Mouse (Mus musculus): ENCODE data around the gene Myrip. TPM values are rescaled to one million over a fixed set of nuclear protein-coding genes. Genes with fewer than 3 reads are reported as not detected.

The Myrip gene
- polyA plus RNA-seq, 1 experiment from 2014 or later = 2.2 TPM

GRCm38 (mm10) chr9:120425768-120426167 is 124.5 kb downstream of the Myrip start:
- Histone ChIP-seq H3K4me1 (replicated peaks; ENCODE audit: control insufficient read depth, insufficient read depth, low read length) (no peaks in the 10 kb centered on the region), H3K27me3 (replicated peaks; ENCODE audit: control insufficient read depth, insufficient read depth, low read length) (no peaks in the 10 kb centered on the region), H3K4me2 (ENCODE audit: low read length) (no peak overlapping the region), H3K36me3 (ENCODE audit: control insufficient read depth, insufficient read depth) (no peaks in the 10 kb centered on the region), H3K9ac (replicated peaks; ENCODE audit: low read depth, low read length) (no peak overlapping the region), H3K9me3 (ENCODE audit: control insufficient read depth, low read length) (no peaks in the 10 kb centered on the region), H3K4me3 (replicated peaks; ENCODE audit: low read length) (no peak overlapping the region), H3K27ac (ENCODE audit: low read length) (no peak overlapping the region)
- no peak for ATAC-seq
- 42% methylated on average over 5 of the region's 5 CpGs for WGBS

GRCm38 (mm10) chr9:120428181-120428580 is 126.9 kb downstream of the Myrip start:
- H3K27ac ChIP-seq (ENCODE audit: low read length) = no peak overlapping the region
- ATAC-seq = no peak
- H3K9ac ChIP-seq (replicated peaks; ENCODE audit: low read depth, low read length) = no peak overlapping the region
- H3K4me1 ChIP-seq (replicated peaks; ENCODE audit: control insufficient read depth, insufficient read depth, low read length) = no peaks in the 10 kb centered on the region
- H3K4me2 ChIP-seq (ENCODE audit: low read length) = no peak overlapping the region
- H3K36me3 ChIP-seq (ENCODE audit: control insufficient read depth, insufficient read depth) = no peaks in the 10 kb centered on the region
- no peaks in the 10 kb centered on the region for H3K27me3 ChIP-seq (replicated peaks; ENCODE audit: control insufficient read depth, insufficient read depth, low read length)
- WGBS = 73% methylated on average over 6 of the region's 6 CpGs
- H3K9me3 ChIP-seq (ENCODE audit: control insufficient read depth, low read length) = no peaks in the 10 kb centered on the region
- no peak overlapping the region for H3K4me3 ChIP-seq (replicated peaks; ENCODE audit: low read length)

- Histone ChIP-seq H3K9me3 (ENCODE audit: control insufficient read depth, low read length) (no peaks in the 10 kb centered on the region), H3K4me1 (replicated peaks; ENCODE audit: control insufficient read depth, insufficient read depth, low read length) (peaks cover 23% of the 10 kb centered on the region), H3K27ac (ENCODE audit: low read length) (no peak overlapping the region), H3K27me3 (replicated peaks; ENCODE audit: control insufficient read depth, insufficient read depth, low read length) (no peaks in the 10 kb centered on the region), H3K4me3 (replicated peaks; ENCODE audit: low read length) (no peak overlapping the region), H3K9ac (replicated peaks; ENCODE audit: low read depth, low read length) (no peak overlapping the region), H3K4me2 (ENCODE audit: low read length) (no peak overlapping the region), H3K36me3 (ENCODE audit: control insufficient read depth, insufficient read depth) (no peaks in the 10 kb centered on the region)
- WGBS = 28% methylated on average over 8 of the region's 8 CpGs
- peak; percentile 21; the same call in 1 of the 2 replicates for ATAC-seq
Measured at GRCm38 (mm10) chr9:120433747-120434146, 132.4 kb downstream of the Myrip start.

DNA sequence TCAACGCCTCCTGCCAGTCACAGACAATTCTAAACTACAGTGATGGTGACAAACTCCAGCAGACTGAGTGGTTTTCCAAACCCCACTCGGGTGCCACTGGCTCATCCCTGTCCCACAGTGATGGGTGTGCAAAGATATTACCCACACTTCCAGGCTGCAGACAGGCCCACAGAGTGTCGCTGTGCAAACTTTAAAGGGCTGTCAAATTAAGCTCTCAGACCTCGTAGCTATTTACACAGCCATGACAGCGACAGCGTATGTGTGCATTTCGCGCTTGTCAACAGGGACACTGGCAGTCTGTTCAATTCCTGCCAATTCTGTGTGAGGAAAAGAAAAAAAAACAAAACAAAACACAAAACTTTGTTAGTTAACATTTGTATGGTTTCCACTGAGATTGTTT is 134.5 kb downstream of the Myrip start:
- peak; percentile 74 for ATAC-seq
- Histone ChIP-seq H3K9me3 (ENCODE audit: control insufficient read depth, low read length) (no peaks in the 10 kb centered on the region), H3K27me3 (replicated peaks; ENCODE audit: control insufficient read depth, insufficient read depth, low read length) (no peaks in the 10 kb centered on the region), H3K4me3 (replicated peaks; ENCODE audit: low read length) (no peak overlapping the region), H3K36me3 (ENCODE audit: control insufficient read depth, insufficient read depth) (no peaks in the 10 kb centered on the region), H3K27ac (ENCODE audit: low read length) (peak overlapping the region; percentile 57; the same call in 1 of the 2 replicates), H3K9ac (replicated peaks; ENCODE audit: low read depth, low read length) (no peak overlapping the region), H3K4me2 (ENCODE audit: low read length) (no peak overlapping the region), H3K4me1 (replicated peaks; ENCODE audit: control insufficient read depth, insufficient read depth, low read length) (peaks cover 27% of the 10 kb centered on the region)
- 28% methylated on average over 8 of the region's 8 CpGs for WGBS

GRCm38 (mm10) chr9:120436854-120437253 is 135.5 kb downstream of the Myrip start:
- Histone ChIP-seq H3K4me1 (replicated peaks; ENCODE audit: control insufficient read depth, insufficient read depth, low read length) (peaks cover 27% of the 10 kb centered on the region), H3K27me3 (replicated peaks; ENCODE audit: control insufficient read depth, insufficient read depth, low read length) (no peaks in the 10 kb centered on the region), H3K9ac (replicated peaks; ENCODE audit: low read depth, low read length) (no peak overlapping the region), H3K36me3 (ENCODE audit: control insufficient read depth, insufficient read depth) (no peaks in the 10 kb centered on the region), H3K27ac (ENCODE audit: low read length) (no peak overlapping the region; the same call in 1 of the 2 replicates), H3K4me3 (replicated peaks; ENCODE audit: low read length) (no peak overlapping the region), H3K9me3 (ENCODE audit: control insufficient read depth, low read length) (no peaks in the 10 kb centered on the region), H3K4me2 (ENCODE audit: low read length) (no peak overlapping the region)
- no peak for ATAC-seq
- WGBS = 34% methylated on average over 2 of the region's 2 CpGs

DNA sequence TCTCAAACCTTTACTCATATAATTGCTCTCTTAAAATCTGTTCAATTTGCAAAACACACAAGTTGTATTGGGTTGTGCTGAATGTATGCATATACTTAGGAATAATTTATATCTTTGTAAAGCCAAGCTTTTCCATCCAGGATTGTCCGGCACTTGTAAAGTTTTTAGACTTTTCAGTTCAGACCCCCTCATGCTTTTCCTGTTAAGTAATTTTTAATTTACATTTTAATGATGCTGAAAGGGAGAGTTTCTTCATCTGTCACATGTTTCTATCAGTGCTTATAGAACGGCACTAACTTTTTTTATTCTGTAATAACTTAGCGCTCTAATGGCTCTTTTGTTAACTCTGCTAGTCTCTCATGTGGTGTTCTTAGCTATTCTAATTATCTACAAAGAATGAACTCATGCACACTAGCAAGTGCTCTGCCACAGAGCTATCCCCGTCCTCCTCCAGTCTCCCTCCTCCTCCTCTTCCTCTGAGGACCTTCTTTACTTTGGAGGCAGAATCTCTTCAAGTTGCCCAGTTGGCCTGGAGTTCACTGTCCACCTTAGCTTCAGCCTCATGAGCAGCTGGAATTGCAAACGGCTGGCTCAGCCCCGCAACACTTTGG is 136.1 kb downstream of the Myrip start:
- peak; percentile 53 for ATAC-seq
- WGBS = 14% methylated on average over 6 of the region's 6 CpGs
- H3K4me3 ChIP-seq (replicated peaks; ENCODE audit: low read length) = no peak overlapping the region

GRCm38 (mm10) chr9:120438350-120438749 is 137.0 kb downstream of the Myrip start:
- H3K9me3 ChIP-seq (ENCODE audit: control insufficient read depth, low read length) = no peaks in the 10 kb centered on the region
- H3K4me3 ChIP-seq (replicated peaks; ENCODE audit: low read length) = no peak overlapping the region
- no peak overlapping the region for H3K27ac ChIP-seq (ENCODE audit: low read length)
- no peaks in the 10 kb centered on the region for H3K36me3 ChIP-seq (ENCODE audit: control insufficient read depth, insufficient read depth)
- no peak overlapping the region for H3K4me2 ChIP-seq (ENCODE audit: low read length)
- WGBS = 100% methylated on average over 1 of the region's 1 CpGs
- H3K9ac ChIP-seq (replicated peaks; ENCODE audit: low read depth, low read length) = no peak overlapping the region
- no peak for ATAC-seq
- peaks cover 27% of the 10 kb centered on the region for H3K4me1 ChIP-seq (replicated peaks; ENCODE audit: control insufficient read depth, insufficient read depth, low read length)
- H3K27me3 ChIP-seq (replicated peaks; ENCODE audit: control insufficient read depth, insufficient read depth, low read length) = no peaks in the 10 kb centered on the region

More for the DNA sequence above, 136.1 kb downstream of the Myrip start:
- H3K4me2 ChIP-seq (ENCODE audit: low read length) = no peak overlapping the region
- H3K4me1 ChIP-seq (replicated peaks; ENCODE audit: control insufficient read depth, insufficient read depth, low read length) = peaks cover 27% of the 10 kb centered on the region
- H3K27ac ChIP-seq (ENCODE audit: low read length) = peak overlapping the region; percentile 73
- no peaks in the 10 kb centered on the region for H3K36me3 ChIP-seq (ENCODE audit: control insufficient read depth, insufficient read depth)
- no peaks in the 10 kb centered on the region for H3K9me3 ChIP-seq (ENCODE audit: control insufficient read depth, low read length)
- H3K27me3 ChIP-seq (replicated peaks; ENCODE audit: control insufficient read depth, insufficient read depth, low read length) = no peaks in the 10 kb centered on the region
- H3K9ac ChIP-seq (replicated peaks; ENCODE audit: low read depth, low read length) = no peak overlapping the region

- H3K36me3 ChIP-seq (ENCODE audit: control insufficient read depth, insufficient read depth) = no peaks in the 10 kb centered on the region
- no peak overlapping the region for H3K27ac ChIP-seq (ENCODE audit: low read length)
Measured at GRCm38 (mm10) chr9:120438781-120439180, 137.5 kb downstream of the Myrip start.

GRCm38 (mm10) chr9:120444642-120445041 is 143.3 kb downstream of the Myrip start:
- Histone ChIP-seq H3K9me3 (ENCODE audit: control insufficient read depth, low read length) (no peaks in the 10 kb centered on the region), H3K4me3 (replicated peaks; ENCODE audit: low read length) (no peak overlapping the region), H3K27me3 (replicated peaks; ENCODE audit: control insufficient read depth, insufficient read depth, low read length) (no peaks in the 10 kb centered on the region), H3K4me2 (ENCODE audit: low read length) (no peak overlapping the region; the same call in 1 of the 2 replicates), H3K9ac (replicated peaks; ENCODE audit: low read depth, low read length) (no peak overlapping the region), H3K27ac (ENCODE audit: low read length) (peak overlapping the region; percentile 82), H3K4me1 (replicated peaks; ENCODE audit: control insufficient read depth, insufficient read depth, low read length) (peaks cover 13% of the 10 kb centered on the region), H3K36me3 (ENCODE audit: control insufficient read depth, insufficient read depth) (no peaks in the 10 kb centered on the region)
- peak; percentile 96 for ATAC-seq
- 17% methylated on average over 9 of the region's 9 CpGs for WGBS

More at GRCm38 (mm10) chr9:120438781-120439180, 137.5 kb downstream of the Myrip start:
- Histone ChIP-seq H3K9ac (replicated peaks; ENCODE audit: low read depth, low read length) (no peak overlapping the region), H3K4me3 (replicated peaks; ENCODE audit: low read length) (no peak overlapping the region), H3K4me2 (ENCODE audit: low read length) (no peak overlapping the region), H3K9me3 (ENCODE audit: control insufficient read depth, low read length) (no peaks in the 10 kb centered on the region), H3K27me3 (replicated peaks; ENCODE audit: control insufficient read depth, insufficient read depth, low read length) (no peaks in the 10 kb centered on the region), H3K4me1 (replicated peaks; ENCODE audit: control insufficient read depth, insufficient read depth, low read length) (peaks cover 28% of the 10 kb centered on the region)
- WGBS = 63% methylated on average over 1 of the region's 1 CpGs
- ATAC-seq = no peak

All from forebrain, embryonic 16.5 days (tissue).